Mouse (Mus musculus) ES-E14 (cell line): ENCODE results near the gene Arl15. TPM values are rescaled to one million over a fixed set of nuclear protein-coding genes. Genes with fewer than 3 reads are reported as not detected.

Experiments used
- DNase-seq: peaks from one replicate; pipeline ENCODE4 v3.0.0-alpha.2; 2013; ENCODE audit warnings: low read depth, low spot score
- H3K27ac ChIP-seq: 2 replicates; pipeline ENCODE4 v1.5.1; 2012; ENCODE audit warnings: low read depth, mild to moderate bottlenecking, low read length, moderate library complexity, mixed read lengths; ENCODE audit not compliant: poor library complexity, insufficient read depth, severe bottlenecking
- H3K36me3 ChIP-seq: 2 replicates; pipeline ENCODE4 v1.6.1; 2012; ENCODE audit warnings: mild to moderate bottlenecking, low read length, moderate library complexity, mixed read lengths; ENCODE audit not compliant: control insufficient read depth, poor library complexity, insufficient read depth, severe bottlenecking
- H3K4me1 ChIP-seq, 2 experiments: fragments of 150-350 bp in 1 of 2; sonication (generic) in 1 of 2; 2 replicates each; pipeline ENCODE4 v1.6.1; 2012; ENCODE audit warnings: low read length in 2 of 2, mild to moderate bottlenecking in 1 of 2, mixed read lengths in 1 of 2; ENCODE audit not compliant: control insufficient read depth in 2 of 2, insufficient read depth in 2 of 2, poor library complexity in 1 of 2
- H3K4me3 ChIP-seq, 2 experiments: fragments of 150-350 bp in 1 of 2; sonication (generic) in 1 of 2; 2 replicates each; pipeline ENCODE4 v1.5.1; 2012; ENCODE audit warnings: low read length in 2 of 2, low read depth in 1 of 2, mild to moderate bottlenecking in 1 of 2, mixed read lengths in 1 of 2; ENCODE audit not compliant: insufficient read depth in 1 of 2, poor library complexity in 1 of 2, severe bottlenecking in 1 of 2
- H3K9ac ChIP-seq: 2 replicates; pipeline ENCODE4 v1.6.1; 2012; ENCODE audit warnings: low read depth, mild to moderate bottlenecking, low read length, mixed read lengths; ENCODE audit not compliant: poor library complexity, insufficient read depth, severe bottlenecking
- H3K9me3 ChIP-seq: fragments of 150-350 bp; sonication (generic); 2 replicates; pipeline ENCODE4 v1.6.1; 2012; ENCODE audit warnings: low read depth, mild to moderate bottlenecking, low read length; ENCODE audit not compliant: control insufficient read depth, insufficient read depth
- CHD2 ChIP-seq: IDR thresholded peaks from 2 replicates; pipeline ENCODE4 v1.6.1; 2014; ENCODE audit warnings: mild to moderate bottlenecking, low read depth, low read length, inconsistent platforms
- HCFC1 ChIP-seq: IDR thresholded peaks from 2 replicates; pipeline ENCODE4 v1.6.1; 2012; ENCODE audit warnings: low read length, inconsistent platforms, borderline replicate concordance; ENCODE audit not compliant: insufficient read depth
- MAFK ChIP-seq: IDR thresholded peaks from 2 replicates; pipeline ENCODE4 v1.6.1; 2014; ENCODE audit warnings: mild to moderate bottlenecking, low read depth, low read length, inconsistent platforms; ENCODE audit not compliant: insufficient read depth
- ZC3H11A ChIP-seq: IDR thresholded peaks from 2 replicates; pipeline ENCODE4 v1.6.1; 2012; ENCODE audit warnings: low read depth, mild to moderate bottlenecking, inconsistent platforms, low read length, borderline replicate concordance
- ZNF384 ChIP-seq: IDR thresholded peaks from 2 replicates; pipeline ENCODE4 v1.6.1; 2012; ENCODE audit warnings: low read depth, low read length, inconsistent platforms
- in situ Hi-C, 2 experiments: fragments of 600-800 bp; cut with MboI; formaldehyde crosslinking; loops; one replicate each; pipeline ENCODE4 v1.15.1; 2025; ENCODE audit warnings: low sequenced_read_pairs in 2 of 2, inconsistent platforms in 1 of 2; ENCODE audit not compliant: unreplicated experiment in 2 of 2
- total RNA-seq: library from RNA; depleted of rRNA; stranded (reverse); fragments of 300-350 nt; gene quantifications from 2 replicates; pipeline ENCODE4 v1.2.3, GENCODE M21; 2012

The Arl15 gene
- total RNA-seq, 1 experiment: 15.1 TPM

GRCm38 (mm10) chr13:114048688-114049087, 254.4 kb downstream of the Arl15 start:
- no peak for DNase-seq
- Histone ChIP-seq H3K4me3 (no peak overlapping the region), H3K4me1 (peaks cover 22 to 35% of the 10 kb centered on the region in 2 experiments), H3K9me3 (no peaks in the 10 kb centered on the region), H3K36me3 (no peaks in the 10 kb centered on the region), H3K27ac (no peak overlapping the region), H3K9ac (no peak overlapping the region)
- no peak for TF ChIP-seq ZNF384
- no peak for TF ChIP-seq CHD2
- TF ChIP-seq MAFK: no peak
- TF ChIP-seq HCFC1: no peak
- no peak for TF ChIP-seq ZC3H11A
- in situ Hi-C loops: no loop called here

- TF ChIP-seq ZNF384: no peak
- no peak for TF ChIP-seq HCFC1
- no peak for TF ChIP-seq MAFK
- TF ChIP-seq CHD2: no peak
- TF ChIP-seq ZC3H11A: no peak
- no peak overlapping the region for H3K9ac ChIP-seq
- H3K4me1 ChIP-seq: peaks cover 22 to 35% of the 10 kb centered on the region in 2 experiments
- no peak for DNase-seq
- no peaks in the 10 kb centered on the region for H3K36me3 ChIP-seq
- no peak overlapping the region for H3K4me3 ChIP-seq
- H3K27ac ChIP-seq: no peak overlapping the region
- no peaks in the 10 kb centered on the region for H3K9me3 ChIP-seq
- in situ Hi-C loops: no loop called here
These were observed 257.0 kb downstream of the Arl15 start for GRCm38 (mm10) chr13:114051151-114051850.

DNA sequence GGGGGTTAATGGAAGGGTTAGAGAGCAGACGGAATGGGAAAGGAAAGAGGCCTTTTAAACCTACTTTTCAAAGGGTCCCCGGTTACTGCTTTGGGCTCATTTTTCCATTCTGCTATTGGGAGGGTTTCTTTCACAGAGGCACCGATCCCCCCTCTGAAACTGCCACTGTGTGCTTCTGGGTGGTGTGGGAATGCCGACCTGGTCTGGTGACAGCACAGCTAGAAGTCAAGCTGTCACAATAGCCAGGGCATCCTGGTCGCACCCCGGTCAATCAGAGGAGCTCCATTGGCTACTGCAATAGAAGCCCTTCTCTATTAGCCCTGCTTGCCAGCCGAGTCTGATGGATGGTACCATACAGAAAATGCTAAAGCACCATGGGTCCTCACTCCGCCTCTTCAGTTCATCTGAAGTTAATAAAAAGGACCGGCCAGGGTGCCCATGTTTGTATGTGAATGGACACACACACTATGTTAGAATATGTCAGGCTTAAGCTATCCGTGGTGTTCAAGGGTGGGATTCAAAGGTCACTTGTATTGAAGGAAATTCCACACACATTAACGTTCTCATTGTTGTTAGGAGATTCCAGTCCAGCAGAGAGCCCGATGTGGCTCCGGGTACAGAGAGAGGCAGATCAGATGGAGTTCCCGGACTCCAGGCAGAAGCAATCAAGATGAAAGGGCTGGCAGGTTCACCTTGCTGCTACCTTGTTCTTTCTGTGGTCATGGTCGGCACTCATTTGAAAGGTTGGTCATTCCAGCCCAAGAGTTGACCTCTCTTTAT, 258.3 kb downstream of the Arl15 start:
- no peak overlapping the region for H3K9ac ChIP-seq
- in situ Hi-C loops: no loop called here

DNA sequence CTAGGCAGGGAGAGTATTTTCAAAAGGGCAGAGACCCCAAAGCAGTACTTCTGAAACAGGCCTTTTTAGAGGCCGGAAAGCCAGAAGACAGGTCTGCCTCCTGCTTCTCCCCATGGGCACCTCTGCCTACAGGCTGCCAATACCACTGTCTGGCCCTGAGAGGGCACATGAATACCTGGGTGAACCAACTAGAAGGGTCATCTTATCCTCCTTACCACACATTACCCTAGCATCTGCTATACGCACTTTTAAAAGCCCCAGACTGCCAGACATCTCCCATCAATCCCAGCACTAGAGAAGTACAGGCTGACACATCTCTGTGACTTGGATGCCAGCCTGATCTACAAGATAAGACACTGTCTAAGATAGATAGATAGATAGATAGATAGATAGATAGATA, 259.0 kb downstream of the Arl15 start:
- DNase-seq: no peak
- H3K27ac ChIP-seq: no peak overlapping the region
- in situ Hi-C loops: no loop called here
- H3K9ac ChIP-seq: no peak overlapping the region
- peaks cover 17 to 32% of the 10 kb centered on the region in 2 experiments for H3K4me1 ChIP-seq
- no peaks in the 10 kb centered on the region for H3K36me3 ChIP-seq
- TF ChIP-seq HCFC1 (no peak), MAFK (no peak), CHD2 (no peak), ZNF384 (no peak), ZC3H11A (no peak)
- no peaks in the 10 kb centered on the region for H3K9me3 ChIP-seq
- H3K4me3 ChIP-seq: no peak overlapping the region

More for the DNA sequence above, 258.3 kb downstream of the Arl15 start:
- Histone ChIP-seq H3K9me3 (no peaks in the 10 kb centered on the region), H3K27ac (no peak overlapping the region), H3K4me3 (no peak overlapping the region), H3K4me1 (peaks cover 20 to 35% of the 10 kb centered on the region in 2 experiments), H3K36me3 (no peaks in the 10 kb centered on the region)
- TF ChIP-seq MAFK (no peak), ZC3H11A (no peak), HCFC1 (no peak), CHD2 (no peak), ZNF384 (no peak)
- DNase-seq: no peak

DNA sequence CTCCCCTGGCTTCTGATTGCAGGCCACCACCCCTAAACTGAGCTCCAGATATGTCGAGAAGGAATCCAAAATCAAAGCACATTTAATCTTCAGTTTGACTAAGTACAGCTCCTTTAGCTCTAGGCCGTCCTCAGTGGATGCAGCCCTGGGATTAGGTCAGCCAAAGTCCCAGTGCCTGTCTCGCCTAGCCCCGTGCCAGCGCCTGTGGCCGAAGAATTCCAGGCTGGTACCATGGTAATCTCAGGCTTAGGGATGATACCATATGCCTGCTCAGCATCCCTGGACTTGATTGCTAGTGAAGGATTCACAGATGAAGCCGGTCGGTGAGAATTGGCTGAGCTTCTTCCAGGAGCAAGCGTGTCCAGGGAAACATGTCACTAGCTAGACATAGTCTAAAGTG, 261.4 kb downstream of the Arl15 start:
- no peak for TF ChIP-seq HCFC1
- TF ChIP-seq ZNF384: no peak
- no peak for TF ChIP-seq ZC3H11A
- Histone ChIP-seq H3K9me3 (no peaks in the 10 kb centered on the region), H3K4me3 (no peak overlapping the region), H3K9ac (no peak overlapping the region), H3K4me1 (peaks cover 8 to 13% of the 10 kb centered on the region in 2 experiments; a peak in 3 of 4 replicates), H3K36me3 (no peaks in the 10 kb centered on the region), H3K27ac (no peak overlapping the region; the same call in 1 of the 2 replicates)
- no peak for DNase-seq
- in situ Hi-C loops: no loop called here
